Mouse (Mus musculus) heart, postnatal 0 days (tissue): Measurements from ENCODE around the gene Ccdc107.

Experiments
- CTCF ChIP-seq: IDR thresholded peaks from 2 replicates; pipeline ENCODE4 v1.5.1; 2016; ENCODE audit warnings: antibody characterized with exemption, control low read depth, low read depth
- EP300 ChIP-seq: IDR thresholded peaks from 2 replicates; pipeline ENCODE4 v1.6.1; 2016; ENCODE audit warnings: antibody characterized with exemption, low read depth

DNA sequence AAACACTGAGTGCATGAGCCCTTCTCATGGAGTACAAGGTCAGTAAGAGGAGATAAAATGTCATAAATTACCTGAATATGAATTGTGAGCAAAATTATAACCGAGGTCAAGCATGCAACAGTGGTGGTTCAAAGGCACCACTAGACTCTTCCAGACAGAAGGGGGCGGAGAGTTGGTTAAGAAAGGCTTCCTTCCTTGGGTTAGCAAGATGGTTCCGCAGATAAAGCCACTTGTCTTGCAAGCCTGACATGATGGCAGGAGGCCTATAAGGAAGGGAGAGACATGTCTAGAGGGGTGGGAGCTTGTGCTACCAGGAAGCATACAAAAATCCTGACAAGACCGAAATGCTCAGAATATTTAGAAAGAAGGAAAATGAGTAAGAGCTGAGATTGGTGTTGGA lies 11.6 kb downstream of the Ccdc107 start:
- TF ChIP-seq CTCF (no peak), EP300 (no peak)
